Mouse (Mus musculus) embryonic fibroblast, embryonic 13.5 days (primary cell): ENCODE measurements at regions not wholly inside any gene's neighbourhood (a gene's known extent, or its start where the extent isn't known, plus 50 kb on each side); places are given as distances from the start of the nearest gene placed in this dataset.

Experiments
- CTCF ChIP-seq: IDR thresholded peaks from 2 replicates; pipeline ENCODE4 v1.5.1; 2011; ENCODE audit warnings: mild to moderate bottlenecking, control low read depth, low read length, moderate library complexity, borderline replicate concordance; ENCODE audit not compliant: insufficient read depth
- POLR2A ChIP-seq: IDR thresholded peaks from 2 replicates; pipeline ENCODE4 v1.6.1; 2011; ENCODE audit warnings: low read depth, mild to moderate bottlenecking, control low read depth, low read length, moderate library complexity

GRCm38 (mm10) chr8:10831864-10832263 is 176.4 kb downstream of the Irs2 start:
- TF ChIP-seq CTCF (no peak), POLR2A (no peak)
